Mouse (Mus musculus) embryonic facial prominence, embryonic 12.5 days (tissue): ENCODE measurements around the gene 4930519G04Rik. TPM values are rescaled to one million over a fixed set of nuclear protein-coding genes. Genes with fewer than 3 reads are reported as not detected.
"Not testable (repeated sequence)": the region's sequence is repeated elsewhere in the genome, so short reads cannot be mapped to it uniquely, and the experiment has no call there.

Source experiments
- ATAC-seq: fragments of 200-750 bp; cut with Nextera tagmentation; 2 replicates; pipeline ENCODE4 v1.8.0; 2017; ENCODE audit not compliant: insufficient number of reproducible peaks, insufficient read depth, low FRiP score, low TSS enrichment
- H3K27ac ChIP-seq: fragments of 300-500 bp; sonication (generic); 2 replicates; pipeline ENCODE4 v1.5.1; 2016; ENCODE audit warnings: mild to moderate bottlenecking
- H3K27me3 ChIP-seq: fragments of 300-500 bp; sonication (generic); 2 replicates; pipeline ENCODE4 v1.6.1; 2016; ENCODE audit warnings: mild to moderate bottlenecking, moderate library complexity
- H3K36me3 ChIP-seq: fragments of 300-500 bp; sonication (generic); 2 replicates; pipeline ENCODE4 v1.6.1; 2016; ENCODE audit warnings: mild to moderate bottlenecking
- H3K4me1 ChIP-seq: fragments of 300-500 bp; sonication (generic); 2 replicates; pipeline ENCODE4 v1.6.1; 2016
- H3K4me2 ChIP-seq: fragments of 300-500 bp; sonication (generic); replicated peaks from 2 replicates; pipeline ENCODE4 v1.6.1; 2016; ENCODE audit warnings: mild to moderate bottlenecking, moderate library complexity
- H3K4me3 ChIP-seq: fragments of 300-500 bp; sonication (generic); 2 replicates; pipeline ENCODE4 v1.5.1; 2016; ENCODE audit warnings: mild to moderate bottlenecking
- H3K9ac ChIP-seq: fragments of 300-500 bp; sonication (generic); 2 replicates; pipeline ENCODE4 v1.6.1; 2016; ENCODE audit warnings: mild to moderate bottlenecking, moderate library complexity
- H3K9me3 ChIP-seq: fragments of 300-500 bp; sonication (generic); 2 replicates; pipeline ENCODE4 v1.6.1; 2016; ENCODE audit warnings: mild to moderate bottlenecking, moderate library complexity
- WGBS: fragments of 180-500 bp; shearing (Covaris S2); methylation state at CpG from one replicate; pipeline ENCODE4 v1.1.7; 2016; 5-methylcytosine and 5-hydroxymethylcytosine counted together
- polyA plus RNA-seq: library from polyadenylated mRNA; unstranded; fragments of >200 nt; fragmentation: Nextera tagmentation; extraction: Ambion mirVana; gene quantifications from 2 replicates; pipeline ENCODE4 v1.2.1, GENCODE M21; 2016

4930519G04Rik gene
- not detected in 2 replicates for polyA plus RNA-seq

GRCm38 (mm10) chr5:114853364-114853763 lies at the start of gene 4930519G04Rik:
Gene 4930519G04Rik, plus strand, starts transcription at chr5:114853664.
- not testable (repeated sequence) for H3K36me3 ChIP-seq, H3K4me1 ChIP-seq, H3K27ac ChIP-seq, H3K4me2 ChIP-seq, ATAC-seq, H3K9me3 ChIP-seq, H3K9ac ChIP-seq, H3K27me3 ChIP-seq, H3K4me3 ChIP-seq
- WGBS, result 66% methylated on average over 3 of the region's 5 CpGs

GRCm38 (mm10) chr5:114804335-114804734 lies 49.1 kb upstream of the 4930519G04Rik start:
- no peaks in the 10 kb centered on the region for H3K27me3 ChIP-seq
- no peaks in the 10 kb centered on the region for H3K9me3 ChIP-seq
- no peak overlapping the region for H3K9ac ChIP-seq
- H3K4me2 ChIP-seq, result no peak overlapping the region
- H3K27ac ChIP-seq, result no peak overlapping the region
- ATAC-seq, result no peak
- H3K36me3 ChIP-seq, result peaks cover 61% of the 10 kb centered on the region
- no peak overlapping the region for H3K4me3 ChIP-seq
- WGBS, result 84% methylated on average over 13 of the region's 13 CpGs
- peaks cover 9% of the 10 kb centered on the region; the same call in 1 of the 2 replicates for H3K4me1 ChIP-seq

GRCm38 (mm10) chr5:114804958-114805357 lies 48.5 kb upstream of the 4930519G04Rik start:
- H3K4me2 ChIP-seq, result no peak overlapping the region
- WGBS, result 32% methylated on average over 3 of the region's 3 CpGs
- no peak for ATAC-seq
- no peak overlapping the region for H3K4me3 ChIP-seq
- H3K36me3 ChIP-seq, result peaks cover 68% of the 10 kb centered on the region
- no peak overlapping the region for H3K9ac ChIP-seq
- H3K9me3 ChIP-seq, result no peaks in the 10 kb centered on the region
- H3K27me3 ChIP-seq, result no peaks in the 10 kb centered on the region
- no peak overlapping the region for H3K27ac ChIP-seq
- peaks cover 11% of the 10 kb centered on the region; the same call in 1 of the 2 replicates for H3K4me1 ChIP-seq

- no peak overlapping the region for H3K27ac ChIP-seq
- H3K36me3 ChIP-seq, result peaks cover 72% of the 10 kb centered on the region
- H3K4me2 ChIP-seq, result no peak overlapping the region
- no peak overlapping the region for H3K9ac ChIP-seq
- no peaks in the 10 kb centered on the region for H3K27me3 ChIP-seq
- WGBS, result 72% methylated on average over 15 of the region's 15 CpGs
- H3K4me3 ChIP-seq, result no peak overlapping the region
- no peak for ATAC-seq
- peaks cover 11% of the 10 kb centered on the region; the same call in 1 of the 2 replicates for H3K4me1 ChIP-seq
- H3K9me3 ChIP-seq, result no peaks in the 10 kb centered on the region
Measured at GRCm38 (mm10) chr5:114805436-114806350, 47.8 kb upstream of the 4930519G04Rik start.

- H3K4me3 ChIP-seq, result no peak overlapping the region
- H3K4me1 ChIP-seq, result peaks cover 11% of the 10 kb centered on the region; the same call in 1 of the 2 replicates
- no peak overlapping the region for H3K4me2 ChIP-seq
- no peak for ATAC-seq
- no peaks in the 10 kb centered on the region for H3K9me3 ChIP-seq
- WGBS, result 80% methylated on average over 8 of the region's 8 CpGs
- H3K27ac ChIP-seq, result no peak overlapping the region
- H3K9ac ChIP-seq, result no peak overlapping the region
- H3K27me3 ChIP-seq, result no peaks in the 10 kb centered on the region
- peaks cover 72% of the 10 kb centered on the region for H3K36me3 ChIP-seq
Measured at GRCm38 (mm10) chr5:114806636-114807035, 46.8 kb upstream of the 4930519G04Rik start.

- Histone ChIP-seq H3K27me3 (no peaks in the 10 kb centered on the region), H3K9ac (no peak overlapping the region), H3K36me3 (peaks cover 68% of the 10 kb centered on the region), H3K4me3 (no peak overlapping the region), H3K4me2 (no peak overlapping the region), H3K4me1 (peaks cover 11% of the 10 kb centered on the region), H3K9me3 (no peaks in the 10 kb centered on the region), H3K27ac (no peak overlapping the region; the same call in 1 of the 2 replicates)
- no peak for ATAC-seq
- 46% methylated on average over 9 of the region's 9 CpGs for WGBS
Measured at GRCm38 (mm10) chr5:114807063-114807462, 46.4 kb upstream of the 4930519G04Rik start.

- Histone ChIP-seq H3K4me2 (no peak overlapping the region), H3K27ac (peak overlapping the region; percentile 32; the same call in 1 of the 2 replicates), H3K36me3 (peaks cover 65% of the 10 kb centered on the region), H3K4me1 (peaks cover 14% of the 10 kb centered on the region), H3K9ac (no peak overlapping the region), H3K27me3 (no peaks in the 10 kb centered on the region), H3K4me3 (no peak overlapping the region), H3K9me3 (no peaks in the 10 kb centered on the region)
- ATAC-seq, result no peak
- 25% methylated on average over 8 of the region's 8 CpGs for WGBS
Measured at GRCm38 (mm10) chr5:114807468-114807867, 46.0 kb upstream of the 4930519G04Rik start.

- 54% methylated on average over 6 of the region's 6 CpGs for WGBS
- Histone ChIP-seq H3K4me1 (peaks cover 14% of the 10 kb centered on the region), H3K9me3 (no peaks in the 10 kb centered on the region), H3K27ac (no peak overlapping the region), H3K4me2 (no peak overlapping the region), H3K9ac (no peak overlapping the region), H3K27me3 (no peaks in the 10 kb centered on the region), H3K36me3 (peaks cover 61% of the 10 kb centered on the region), H3K4me3 (no peak overlapping the region)
- ATAC-seq, result no peak
Measured at GRCm38 (mm10) chr5:114807893-114808292, 45.6 kb upstream of the 4930519G04Rik start.

GRCm38 (mm10) chr5:114808385-114808784 lies 45.1 kb upstream of the 4930519G04Rik start:
- no peaks in the 10 kb centered on the region for H3K9me3 ChIP-seq
- H3K9ac ChIP-seq, result no peak overlapping the region
- peaks cover 14% of the 10 kb centered on the region for H3K4me1 ChIP-seq
- peaks cover 56% of the 10 kb centered on the region for H3K36me3 ChIP-seq
- no peak overlapping the region for H3K27ac ChIP-seq
- WGBS, result 61% methylated on average over 8 of the region's 8 CpGs
- ATAC-seq, result no peak
- no peak overlapping the region for H3K4me2 ChIP-seq
- no peaks in the 10 kb centered on the region for H3K27me3 ChIP-seq
- no peak overlapping the region for H3K4me3 ChIP-seq

GRCm38 (mm10) chr5:114809181-114809756 lies 44.2 kb upstream of the 4930519G04Rik start:
- no peaks in the 10 kb centered on the region for H3K27me3 ChIP-seq
- no peak overlapping the region for H3K4me2 ChIP-seq
- no peak overlapping the region for H3K9ac ChIP-seq
- no peak overlapping the region for H3K4me3 ChIP-seq
- peaks cover 14% of the 10 kb centered on the region for H3K4me1 ChIP-seq
- peaks cover 47% of the 10 kb centered on the region for H3K36me3 ChIP-seq
- no peak for ATAC-seq
- H3K27ac ChIP-seq, result no peak overlapping the region
- WGBS, result 75% methylated on average over 10 of the region's 10 CpGs
- no peaks in the 10 kb centered on the region for H3K9me3 ChIP-seq

GRCm38 (mm10) chr5:114809826-114810225 lies 43.6 kb upstream of the 4930519G04Rik start:
- Histone ChIP-seq H3K36me3 (peaks cover 41% of the 10 kb centered on the region), H3K4me2 (no peak overlapping the region), H3K9me3 (no peaks in the 10 kb centered on the region), H3K27ac (no peak overlapping the region), H3K27me3 (no peaks in the 10 kb centered on the region), H3K4me1 (peaks cover 14% of the 10 kb centered on the region), H3K9ac (no peak overlapping the region), H3K4me3 (no peak overlapping the region)
- WGBS, result 88% methylated on average over 5 of the region's 5 CpGs
- no peak for ATAC-seq
